Mouse (Mus musculus): Measurements from ENCODE around the gene Vav3.

Vav3 gene

GRCm38 (mm10) chr3:109352690-109353089 is 12.2 kb downstream of the Vav3 start:
- DNase-seq (ENCODE audit: low spot score): no peak

- no peak for DNase-seq (ENCODE audit: low spot score)
Observed at GRCm38 (mm10) chr3:109353814-109354213, 13.4 kb downstream of the Vav3 start.

DNA sequence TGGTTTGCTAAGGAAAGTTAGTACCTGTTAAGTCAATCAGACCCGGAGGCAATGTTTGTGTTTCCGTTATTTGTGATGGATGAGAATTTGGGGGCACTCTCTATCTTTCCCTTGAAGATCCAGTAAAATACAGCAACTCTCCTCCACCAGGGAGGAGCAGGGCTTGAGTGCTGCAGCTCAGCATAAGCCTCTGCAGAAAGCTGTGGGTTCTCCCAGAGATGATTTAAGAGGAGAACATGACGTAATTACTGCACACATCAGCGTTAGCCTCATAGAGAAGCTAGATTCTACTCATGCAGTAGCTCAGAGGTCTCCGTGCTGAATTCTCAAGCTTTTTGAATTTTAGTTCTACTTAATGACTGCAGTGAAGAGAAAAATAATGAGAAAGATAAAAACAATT is 14.7 kb downstream of the Vav3 start:
- DNase-seq (ENCODE audit: low spot score): no peak

DNA sequence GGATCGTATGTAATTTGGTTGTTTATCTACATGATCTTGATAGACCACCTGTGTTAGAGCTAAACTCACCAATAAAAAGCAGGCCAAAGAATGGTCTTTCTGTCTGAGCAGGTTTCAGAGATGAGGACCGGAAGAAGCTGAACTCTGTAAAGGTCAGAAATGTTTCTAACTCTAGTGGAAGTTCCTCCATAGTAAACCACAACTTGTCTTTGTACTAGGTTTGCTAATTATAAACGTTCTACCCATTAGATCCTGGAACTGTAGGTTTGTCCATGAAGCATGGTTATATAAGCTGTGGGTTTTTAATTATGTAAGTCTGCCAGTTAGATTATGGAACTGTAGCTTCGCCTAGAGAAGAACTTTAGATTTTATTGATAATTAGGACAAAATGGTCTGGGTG is 20.3 kb downstream of the Vav3 start:
- no peak for DNase-seq (ENCODE audit: low spot score)

DNA sequence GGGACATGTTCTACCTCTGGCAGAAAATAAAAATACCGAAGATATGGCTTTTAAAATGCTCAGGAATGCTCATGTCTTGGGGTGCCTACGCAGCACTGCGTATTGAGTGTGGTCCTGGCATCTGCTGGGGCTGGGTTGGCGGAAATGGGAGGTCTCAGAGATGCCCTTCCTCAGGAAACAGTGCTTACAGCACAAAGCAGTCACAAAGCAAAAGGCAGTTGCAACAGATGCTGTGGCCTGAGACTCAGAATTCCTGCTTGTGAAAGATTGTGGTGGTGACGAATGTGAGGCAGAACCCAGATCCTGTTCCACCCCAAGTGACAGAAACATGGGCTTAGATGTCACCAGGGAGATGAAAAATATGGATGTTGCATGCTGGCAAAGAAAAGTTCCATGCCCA is 21.4 kb downstream of the Vav3 start:
- no peak for DNase-seq (ENCODE audit: low spot score)

DNA sequence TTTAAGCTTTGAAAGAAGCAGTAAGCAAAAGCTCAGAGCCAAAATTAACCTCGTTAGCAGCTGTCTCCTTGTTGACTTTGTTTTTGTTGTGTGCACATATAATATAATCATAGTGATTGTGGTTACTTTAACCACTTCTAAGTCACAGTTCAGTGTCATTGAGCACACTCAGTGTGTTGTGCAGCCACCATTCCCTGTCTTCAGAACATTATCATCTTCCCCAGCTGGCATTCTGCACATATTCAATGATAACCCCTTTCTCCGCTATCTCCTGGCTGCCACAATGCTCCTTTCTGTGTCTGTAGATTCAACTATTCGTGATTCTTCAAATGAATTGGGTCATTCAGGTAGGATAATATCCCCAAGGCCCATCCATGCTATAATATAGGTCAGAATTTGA is 21.9 kb downstream of the Vav3 start:
- DNase-seq (ENCODE audit: low spot score): no peak

DNA sequence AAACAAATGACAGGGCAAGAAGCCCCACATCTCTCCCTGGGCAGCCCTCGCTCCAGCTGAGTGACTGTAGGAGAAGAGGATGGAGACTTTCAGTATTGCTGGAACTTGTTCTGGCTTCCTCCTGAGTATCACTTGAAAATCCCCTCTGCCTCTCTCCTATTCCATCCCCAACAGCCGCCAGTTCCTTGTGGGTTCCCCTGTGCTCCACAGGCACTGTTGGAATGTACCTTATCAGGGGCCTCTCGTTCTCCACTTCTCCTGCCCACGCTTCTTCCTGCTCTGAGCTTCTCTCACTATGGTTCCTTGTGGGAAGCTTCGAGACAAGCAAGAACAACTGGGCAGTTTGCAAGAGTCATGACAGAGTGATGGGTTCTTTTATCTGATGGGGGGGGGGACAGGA is 23.1 kb downstream of the Vav3 start:
- no peak for DNase-seq (ENCODE audit: low spot score)

DNA sequence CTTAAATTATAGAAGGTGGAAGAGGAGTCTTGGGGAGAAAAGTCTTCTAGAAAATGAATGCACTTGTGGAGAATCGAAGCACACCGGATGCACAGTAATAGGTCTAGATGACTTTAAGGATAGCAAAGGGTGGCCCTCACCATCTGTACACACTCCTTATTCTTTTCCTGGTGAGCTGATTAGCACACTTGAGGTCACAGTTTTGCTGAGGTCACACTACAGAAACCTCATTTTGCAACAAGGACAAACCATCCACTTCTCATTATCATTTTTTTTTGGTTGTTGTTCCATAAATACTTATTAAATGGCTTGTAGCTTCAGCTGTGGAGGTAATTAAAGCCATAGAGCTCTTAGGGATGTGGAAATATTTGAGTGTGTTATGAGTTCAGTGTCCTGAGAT is 25.4 kb downstream of the Vav3 start:
- DNase-seq (ENCODE audit: low spot score): no peak

- DNase-seq (ENCODE audit: low spot score): peak; percentile 17
Observed at GRCm38 (mm10) chr3:109366411-109366851, 26.0 kb downstream of the Vav3 start.

- DNase-seq (ENCODE audit: low spot score): peak; percentile 6
Observed at GRCm38 (mm10) chr3:109368383-109369289, 28.2 kb downstream of the Vav3 start.

- no peak for DNase-seq (ENCODE audit: low spot score)
Observed at GRCm38 (mm10) chr3:109371576-109371975, 31.1 kb downstream of the Vav3 start.

DNA sequence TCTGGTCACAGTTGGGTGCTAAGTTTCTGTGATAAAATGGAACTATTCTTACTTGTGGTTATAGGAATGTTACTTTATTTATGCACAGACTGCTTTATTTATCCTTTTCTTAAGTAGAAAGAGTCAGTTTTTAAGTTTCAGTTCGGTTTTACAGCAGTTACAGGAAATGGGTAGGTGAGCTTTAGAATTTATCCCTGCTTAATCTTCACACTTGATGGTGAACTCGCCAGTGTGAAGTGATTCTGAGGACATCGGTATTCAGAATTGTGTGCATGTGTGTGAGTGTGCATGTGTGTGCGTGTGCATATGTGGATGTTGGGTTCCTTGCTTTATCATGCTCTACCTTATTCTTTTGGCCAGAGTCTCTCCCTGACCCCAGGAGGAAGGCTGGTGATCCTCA is 32.2 kb downstream of the Vav3 start:
- no peak for DNase-seq (ENCODE audit: low spot score)

- DNase-seq (ENCODE audit: low spot score): no peak
Observed at GRCm38 (mm10) chr3:109378278-109378677, 37.8 kb downstream of the Vav3 start.

DNA sequence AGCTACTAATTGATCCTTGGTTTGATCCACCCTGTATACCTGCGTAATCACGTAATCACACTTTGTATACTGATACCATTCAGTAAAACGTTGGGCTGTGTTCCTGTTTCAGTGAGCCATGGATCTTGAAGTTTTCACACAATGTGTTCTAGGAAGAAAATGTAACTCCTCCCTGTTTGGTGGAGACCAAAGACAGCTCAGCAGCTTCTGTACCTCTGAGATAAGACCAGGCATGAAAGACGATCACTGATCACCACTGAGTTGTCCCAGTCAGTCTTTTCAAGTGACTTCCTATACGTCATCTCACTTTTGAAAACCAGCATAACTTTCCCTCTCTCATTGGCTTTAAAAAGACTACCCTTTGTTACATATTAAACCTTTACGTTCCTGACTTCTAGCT is 38.2 kb downstream of the Vav3 start:
- DNase-seq (ENCODE audit: low spot score): no peak

DNA sequence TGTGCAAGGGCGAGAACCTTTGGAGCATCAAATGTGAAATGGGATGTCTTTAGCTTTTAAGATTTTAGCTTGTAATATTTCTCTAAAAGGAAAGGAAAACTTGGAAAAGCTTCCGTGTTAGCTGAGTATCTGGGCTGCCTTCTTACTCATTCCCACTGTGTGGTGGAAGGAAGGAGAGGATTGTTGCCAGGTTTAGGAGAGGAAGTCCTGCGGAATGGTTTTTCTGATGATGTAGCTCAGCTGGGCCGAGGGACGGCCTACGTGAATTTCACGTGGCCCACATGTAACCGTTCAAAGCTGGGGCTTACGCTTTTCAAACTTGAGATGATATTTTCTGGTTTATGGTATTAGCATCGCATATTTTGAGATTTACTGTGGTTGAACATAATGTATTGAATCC is 48.3 kb downstream of the Vav3 start:
- DNase-seq (ENCODE audit: low spot score): no peak

DNA sequence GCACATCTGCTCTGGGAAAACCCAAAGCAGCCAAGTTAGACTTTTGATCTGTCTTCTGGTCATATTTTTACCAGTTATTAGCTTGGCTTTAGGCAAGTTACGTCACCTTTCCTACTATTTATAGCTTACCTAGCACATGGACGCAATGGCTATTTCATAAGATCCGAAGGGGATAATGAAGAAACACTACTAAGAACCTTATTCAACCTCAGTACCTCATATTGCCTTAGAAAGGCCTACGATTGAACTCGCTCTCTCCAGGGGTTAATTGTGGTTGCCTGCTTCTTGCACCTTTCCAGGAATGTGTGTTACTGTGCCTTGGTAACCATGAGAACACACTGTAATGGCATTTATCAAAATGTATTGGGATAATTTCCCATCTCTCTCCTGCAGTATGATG is 61.1 kb downstream of the Vav3 start:
- DNase-seq (ENCODE audit: low spot score): no peak

DNA sequence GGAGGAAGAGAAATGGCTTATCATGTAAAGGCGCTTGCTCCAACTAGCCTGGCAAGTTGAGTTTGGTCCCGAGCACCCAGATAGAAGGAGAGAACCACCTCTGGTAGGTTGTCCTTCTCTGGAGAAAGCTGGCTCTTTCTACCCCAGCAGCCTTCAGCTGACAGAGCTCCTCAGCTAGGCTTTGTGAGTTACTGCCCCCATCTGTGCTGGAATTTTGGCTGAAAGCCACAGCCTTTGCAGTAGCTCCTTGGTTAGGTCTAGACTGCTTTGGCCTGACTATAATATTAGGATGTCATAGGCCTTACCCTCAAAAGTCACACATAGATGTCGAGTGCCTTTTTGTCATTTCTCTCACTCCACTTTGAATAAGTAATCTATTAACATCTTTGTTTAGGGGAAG is 70.8 kb downstream of the Vav3 start:
- no peak for DNase-seq (ENCODE audit: low spot score)

- DNase-seq (ENCODE audit: low spot score): no peak
Observed at GRCm38 (mm10) chr3:109420403-109420802, 80.0 kb downstream of the Vav3 start.

- no peak for DNase-seq (ENCODE audit: low spot score)
Observed at GRCm38 (mm10) chr3:109421019-109421418, 80.6 kb downstream of the Vav3 start.

- no peak for DNase-seq (ENCODE audit: low spot score)
Observed at GRCm38 (mm10) chr3:109423440-109424079, 83.1 kb downstream of the Vav3 start.

GRCm38 (mm10) chr3:109431285-109431684 is 90.8 kb downstream of the Vav3 start:
- no peak for DNase-seq (ENCODE audit: low spot score)

DNA sequence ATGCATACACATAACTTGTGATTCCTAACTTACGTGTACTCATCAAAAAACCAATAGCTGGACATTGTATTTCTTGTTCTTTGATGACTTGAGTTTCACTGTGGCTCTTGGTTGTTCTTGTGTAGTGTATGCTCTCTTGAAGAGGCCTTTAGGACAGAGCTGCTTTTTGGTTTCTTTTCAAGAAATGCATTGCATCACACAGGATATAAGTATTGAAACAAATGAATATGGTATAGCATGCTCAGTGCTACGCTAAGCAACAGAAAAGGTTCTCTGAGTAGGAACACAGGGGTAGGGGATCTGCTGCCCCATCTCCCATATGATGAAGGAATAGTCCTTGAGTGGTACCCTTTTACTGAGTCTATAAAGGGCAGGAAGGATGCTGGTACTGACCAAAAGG is 98.1 kb downstream of the Vav3 start:
- DNase-seq (ENCODE audit: low spot score): no peak

DNA sequence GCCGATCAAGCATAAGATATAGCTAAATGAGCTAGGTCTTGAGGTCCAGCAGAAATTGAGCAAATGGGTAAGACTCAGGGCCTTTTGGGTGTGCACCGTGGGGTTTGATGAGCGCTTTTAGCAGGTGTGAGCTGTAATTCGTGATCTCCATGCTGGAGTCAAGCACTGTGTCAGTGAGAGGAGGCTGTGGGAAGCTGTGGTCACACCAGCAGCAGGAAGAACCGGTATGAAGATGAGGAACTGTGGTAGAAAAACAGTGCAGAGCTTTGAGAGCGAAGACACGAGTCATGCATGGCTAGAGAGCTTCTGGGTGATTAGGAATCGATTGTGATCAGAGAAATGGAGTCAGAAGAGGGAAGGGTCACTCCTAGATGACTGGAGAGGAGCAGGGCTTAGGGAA is 98.8 kb downstream of the Vav3 start:
- no peak for DNase-seq (ENCODE audit: low spot score)

DNA sequence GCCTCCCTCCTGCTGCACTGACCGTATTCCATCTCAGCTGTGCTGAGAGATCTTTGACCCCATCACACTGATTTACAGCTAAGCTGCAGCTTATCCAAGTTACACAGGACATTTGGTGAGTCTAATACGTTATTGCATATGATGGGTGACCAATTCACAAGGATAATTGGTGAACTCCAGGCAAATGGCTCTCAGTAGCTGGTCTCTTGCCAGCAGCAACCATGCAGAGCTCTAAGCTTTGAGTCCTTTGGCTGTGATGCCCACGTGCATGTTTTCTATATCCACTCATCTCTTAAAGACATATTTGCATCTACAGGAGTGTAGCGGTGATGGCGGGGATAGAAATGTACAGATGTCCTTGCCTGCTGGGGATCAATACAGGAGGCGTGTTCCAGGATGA is 99.5 kb downstream of the Vav3 start:
- DNase-seq (ENCODE audit: low spot score): no peak

Data from urinary bladder, postnatal 14 days (tissue).